Mouse (Mus musculus): ENCODE data around the gene Lhx2. TPM values are rescaled to one million over a fixed set of nuclear protein-coding genes. Genes with fewer than 3 reads are reported as not detected.

Gene Lhx2
- polyA plus RNA-seq, 1 experiment from 2014 or later = not detected

DNA sequence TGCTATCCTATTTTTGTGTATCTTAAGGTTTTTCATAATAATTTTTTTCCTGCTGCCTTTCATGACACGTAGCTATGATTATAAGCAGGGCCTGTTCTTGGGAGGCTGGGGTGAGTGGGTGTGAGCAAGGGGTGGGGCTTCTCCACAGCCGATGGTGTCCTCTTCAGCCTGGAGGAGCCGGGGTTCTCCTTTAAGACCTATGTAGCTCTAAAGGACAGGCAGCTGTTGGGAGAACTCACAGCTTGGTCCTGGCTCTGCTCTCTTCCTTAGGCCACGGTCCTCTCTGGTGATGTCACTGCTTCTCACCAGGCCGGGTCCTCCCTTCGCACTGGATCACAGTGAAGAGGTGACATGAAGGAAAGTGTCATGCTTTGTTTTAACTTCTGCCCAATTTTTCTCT, 58.8 kb downstream of the Lhx2 start:
- H3K9me3 ChIP-seq (ENCODE audit: control insufficient read depth, low read depth, low read length) = no peaks in the 10 kb centered on the region
- H3K9ac ChIP-seq (replicated peaks; ENCODE audit: low read depth, low read length) = no peak overlapping the region
- no peaks in the 10 kb centered on the region for H3K27me3 ChIP-seq (ENCODE audit: control insufficient read depth, insufficient read depth, low read length)
- H3K36me3 ChIP-seq (ENCODE audit: control insufficient read depth, insufficient read depth, low read length) = no peaks in the 10 kb centered on the region
- H3K4me1 ChIP-seq (ENCODE audit: control insufficient read depth, insufficient read depth, low read length) = no peaks in the 10 kb centered on the region
- WGBS = 49% methylated on average over 6 of the region's 6 CpGs
- H3K4me3 ChIP-seq (ENCODE audit: low read depth, low read length) = no peak overlapping the region
- ATAC-seq (ENCODE audit: insufficient number of reproducible peaks, insufficient read depth, low FRiP score, low read depth) = no peak
- H3K4me2 ChIP-seq (replicated peaks; ENCODE audit: low read depth, low read length) = no peak overlapping the region
- H3K27ac ChIP-seq (ENCODE audit: low read length) = no peak overlapping the region

DNA sequence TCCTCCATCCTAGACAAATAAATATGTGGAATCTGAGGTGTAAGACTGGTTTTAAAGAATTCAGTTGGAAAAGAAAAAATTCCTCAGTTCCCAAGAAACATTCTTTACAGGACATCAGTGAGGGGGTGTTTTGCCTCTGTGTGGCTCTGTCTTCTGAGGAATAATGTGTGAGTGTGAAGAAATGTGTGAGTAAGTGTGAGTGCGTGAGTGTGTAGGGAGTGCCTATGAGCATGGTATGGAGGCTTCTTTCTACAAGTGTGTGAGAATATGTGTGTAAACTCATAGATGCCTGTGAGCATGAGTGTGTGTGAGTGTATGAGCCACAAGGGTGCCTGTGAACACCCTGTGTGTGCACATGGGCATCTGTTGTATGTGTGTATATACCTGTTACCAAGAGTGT, 63.5 kb downstream of the Lhx2 start:
- H3K27me3 ChIP-seq (ENCODE audit: control insufficient read depth, insufficient read depth, low read length) = no peaks in the 10 kb centered on the region
- no peak for ATAC-seq (ENCODE audit: insufficient number of reproducible peaks, insufficient read depth, low FRiP score, low read depth)
- no peak overlapping the region for H3K4me2 ChIP-seq (replicated peaks; ENCODE audit: low read depth, low read length)
- H3K27ac ChIP-seq (ENCODE audit: low read length) = no peak overlapping the region
- H3K9ac ChIP-seq (replicated peaks; ENCODE audit: low read depth, low read length) = no peak overlapping the region
- H3K36me3 ChIP-seq (ENCODE audit: control insufficient read depth, insufficient read depth, low read length) = no peaks in the 10 kb centered on the region
- 90% methylated on average over 1 of the region's 1 CpGs for WGBS
- no peaks in the 10 kb centered on the region for H3K4me1 ChIP-seq (ENCODE audit: control insufficient read depth, insufficient read depth, low read length)
- H3K4me3 ChIP-seq (ENCODE audit: low read depth, low read length) = no peak overlapping the region
- H3K9me3 ChIP-seq (ENCODE audit: control insufficient read depth, low read depth, low read length) = no peaks in the 10 kb centered on the region

GRCm38 (mm10) chr2:38403231-38403630, 64.2 kb downstream of the Lhx2 start:
- WGBS = 31% methylated on average over 12 of the region's 12 CpGs

GRCm38 (mm10) chr2:38404007-38404596, 65.0 kb downstream of the Lhx2 start:
- H3K27ac ChIP-seq (ENCODE audit: low read length) = no peak overlapping the region
- H3K4me1 ChIP-seq (ENCODE audit: control insufficient read depth, insufficient read depth, low read length) = no peaks in the 10 kb centered on the region
- no peaks in the 10 kb centered on the region for H3K9me3 ChIP-seq (ENCODE audit: control insufficient read depth, low read depth, low read length)
- no peak overlapping the region for H3K4me2 ChIP-seq (replicated peaks; ENCODE audit: low read depth, low read length)
- ATAC-seq (ENCODE audit: insufficient number of reproducible peaks, insufficient read depth, low FRiP score, low read depth) = no peak
- H3K4me3 ChIP-seq (ENCODE audit: low read depth, low read length) = no peak overlapping the region
- no peak overlapping the region for H3K9ac ChIP-seq (replicated peaks; ENCODE audit: low read depth, low read length)
- 73% methylated on average over 10 of the region's 10 CpGs for WGBS
- no peaks in the 10 kb centered on the region for H3K27me3 ChIP-seq (ENCODE audit: control insufficient read depth, insufficient read depth, low read length)
- no peaks in the 10 kb centered on the region for H3K36me3 ChIP-seq (ENCODE audit: control insufficient read depth, insufficient read depth, low read length)

More at GRCm38 (mm10) chr2:38403231-38403630, 64.2 kb downstream of the Lhx2 start:
- Histone ChIP-seq H3K9ac (replicated peaks; ENCODE audit: low read depth, low read length) (no peak overlapping the region), H3K27ac (ENCODE audit: low read length) (no peak overlapping the region), H3K36me3 (ENCODE audit: control insufficient read depth, insufficient read depth, low read length) (no peaks in the 10 kb centered on the region), H3K4me1 (ENCODE audit: control insufficient read depth, insufficient read depth, low read length) (no peaks in the 10 kb centered on the region), H3K4me2 (replicated peaks; ENCODE audit: low read depth, low read length) (no peak overlapping the region), H3K4me3 (ENCODE audit: low read depth, low read length) (no peak overlapping the region), H3K27me3 (ENCODE audit: control insufficient read depth, insufficient read depth, low read length) (no peaks in the 10 kb centered on the region), H3K9me3 (ENCODE audit: control insufficient read depth, low read depth, low read length) (no peaks in the 10 kb centered on the region)
- ATAC-seq (ENCODE audit: insufficient number of reproducible peaks, insufficient read depth, low FRiP score, low read depth) = no peak

- Histone ChIP-seq H3K4me1 (ENCODE audit: control insufficient read depth, insufficient read depth, low read length) (no peaks in the 10 kb centered on the region), H3K9ac (replicated peaks; ENCODE audit: low read depth, low read length) (no peak overlapping the region), H3K9me3 (ENCODE audit: control insufficient read depth, low read depth, low read length) (no peaks in the 10 kb centered on the region), H3K4me3 (ENCODE audit: low read depth, low read length) (no peak overlapping the region), H3K36me3 (ENCODE audit: control insufficient read depth, insufficient read depth, low read length) (no peaks in the 10 kb centered on the region), H3K27me3 (ENCODE audit: control insufficient read depth, insufficient read depth, low read length) (no peaks in the 10 kb centered on the region), H3K27ac (ENCODE audit: low read length) (no peak overlapping the region), H3K4me2 (replicated peaks; ENCODE audit: low read depth, low read length) (no peak overlapping the region)
- no peak for ATAC-seq (ENCODE audit: insufficient number of reproducible peaks, insufficient read depth, low FRiP score, low read depth)
- WGBS = 83% methylated on average over 4 of the region's 4 CpGs
These were observed 66.3 kb downstream of the Lhx2 start for GRCm38 (mm10) chr2:38405356-38405755.

GRCm38 (mm10) chr2:38409309-38409708, 70.2 kb downstream of the Lhx2 start:
- Histone ChIP-seq H3K4me2 (replicated peaks; ENCODE audit: low read depth, low read length) (no peak overlapping the region), H3K36me3 (ENCODE audit: control insufficient read depth, insufficient read depth, low read length) (no peaks in the 10 kb centered on the region), H3K27me3 (ENCODE audit: control insufficient read depth, insufficient read depth, low read length) (no peaks in the 10 kb centered on the region), H3K9me3 (ENCODE audit: control insufficient read depth, low read depth, low read length) (no peaks in the 10 kb centered on the region), H3K4me1 (ENCODE audit: control insufficient read depth, insufficient read depth, low read length) (no peaks in the 10 kb centered on the region), H3K9ac (replicated peaks; ENCODE audit: low read depth, low read length) (no peak overlapping the region), H3K4me3 (ENCODE audit: low read depth, low read length) (no peak overlapping the region), H3K27ac (ENCODE audit: low read length) (no peak overlapping the region)
- WGBS = 77% methylated on average over 3 of the region's 3 CpGs
- ATAC-seq (ENCODE audit: insufficient number of reproducible peaks, insufficient read depth, low FRiP score, low read depth) = no peak

DNA sequence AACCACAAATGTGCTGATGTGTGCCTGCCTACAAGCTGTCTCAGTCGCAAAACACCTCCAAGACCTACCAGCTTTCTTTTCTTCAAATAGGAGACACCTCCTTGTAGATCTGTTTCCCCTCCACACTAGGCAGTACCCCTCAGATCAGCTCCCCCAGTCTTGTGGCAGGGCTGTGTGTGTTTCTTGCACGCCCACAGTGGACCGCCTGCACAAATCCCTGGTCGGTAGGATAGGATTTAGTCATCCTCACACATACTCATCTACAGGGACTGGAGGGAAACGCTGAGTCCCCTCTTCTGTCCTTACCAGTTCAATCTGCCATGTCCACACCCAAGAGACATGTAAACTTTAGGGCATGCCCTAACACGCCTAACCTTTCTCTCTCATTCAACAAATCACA, 71.1 kb downstream of the Lhx2 start:
- Histone ChIP-seq H3K36me3 (ENCODE audit: control insufficient read depth, insufficient read depth, low read length) (no peaks in the 10 kb centered on the region), H3K27me3 (ENCODE audit: control insufficient read depth, insufficient read depth, low read length) (no peaks in the 10 kb centered on the region), H3K4me3 (ENCODE audit: low read depth, low read length) (no peak overlapping the region), H3K4me2 (replicated peaks; ENCODE audit: low read depth, low read length) (no peak overlapping the region), H3K9ac (replicated peaks; ENCODE audit: low read depth, low read length) (no peak overlapping the region), H3K4me1 (ENCODE audit: control insufficient read depth, insufficient read depth, low read length) (no peaks in the 10 kb centered on the region), H3K9me3 (ENCODE audit: control insufficient read depth, low read depth, low read length) (no peaks in the 10 kb centered on the region), H3K27ac (ENCODE audit: low read length) (no peak overlapping the region)
- no peak for ATAC-seq (ENCODE audit: insufficient number of reproducible peaks, insufficient read depth, low FRiP score, low read depth)
- 85% methylated on average over 6 of the region's 6 CpGs for WGBS

DNA sequence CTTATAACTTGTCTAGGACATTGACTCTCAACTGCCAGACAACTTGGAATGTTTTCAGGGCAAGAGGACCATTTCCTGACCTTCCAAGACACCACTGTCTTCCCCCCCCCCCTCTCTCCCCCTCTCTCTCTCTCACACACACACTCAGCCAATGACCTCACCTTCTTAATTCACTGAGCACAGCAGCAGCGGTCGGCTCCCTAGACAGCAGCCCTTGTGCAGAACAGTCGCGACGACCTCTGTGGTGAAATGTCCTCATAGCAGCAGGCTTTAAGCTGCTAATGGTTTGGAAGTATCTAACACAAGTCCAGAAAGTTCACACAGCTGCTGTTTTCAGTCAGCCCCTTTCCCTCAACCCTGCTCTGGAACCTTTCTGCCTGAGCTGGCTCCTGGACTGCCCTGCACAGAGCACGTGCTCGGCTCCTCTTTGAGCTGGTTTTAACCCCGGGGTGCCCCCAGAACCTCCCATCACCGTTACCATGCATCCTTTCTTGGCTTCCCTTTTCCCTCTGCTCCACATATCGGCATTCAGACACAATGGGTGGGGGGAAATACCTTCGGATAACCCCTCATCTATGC, 73.6 kb downstream of the Lhx2 start:
- Histone ChIP-seq H3K4me2 (replicated peaks; ENCODE audit: low read depth, low read length) (no peak overlapping the region), H3K4me1 (ENCODE audit: control insufficient read depth, insufficient read depth, low read length) (no peaks in the 10 kb centered on the region), H3K4me3 (ENCODE audit: low read depth, low read length) (no peak overlapping the region), H3K27ac (ENCODE audit: low read length) (no peak overlapping the region), H3K36me3 (ENCODE audit: control insufficient read depth, insufficient read depth, low read length) (no peaks in the 10 kb centered on the region), H3K27me3 (ENCODE audit: control insufficient read depth, insufficient read depth, low read length) (no peaks in the 10 kb centered on the region), H3K9me3 (ENCODE audit: control insufficient read depth, low read depth, low read length) (no peaks in the 10 kb centered on the region), H3K9ac (replicated peaks; ENCODE audit: low read depth, low read length) (no peak overlapping the region)
- WGBS = 42% methylated on average over 11 of the region's 11 CpGs
- no peak for ATAC-seq (ENCODE audit: insufficient number of reproducible peaks, insufficient read depth, low FRiP score, low read depth)

GRCm38 (mm10) chr2:38417970-38418369, 78.9 kb downstream of the Lhx2 start:
- H3K36me3 ChIP-seq (ENCODE audit: control insufficient read depth, insufficient read depth, low read length) = no peaks in the 10 kb centered on the region
- WGBS = 11% methylated on average over 4 of the region's 4 CpGs
- no peak overlapping the region for H3K9ac ChIP-seq (replicated peaks; ENCODE audit: low read depth, low read length)
- no peaks in the 10 kb centered on the region for H3K27me3 ChIP-seq (ENCODE audit: control insufficient read depth, insufficient read depth, low read length)
- H3K27ac ChIP-seq (ENCODE audit: low read length) = no peak overlapping the region
- no peak overlapping the region for H3K4me2 ChIP-seq (replicated peaks; ENCODE audit: low read depth, low read length)
- no peak for ATAC-seq (ENCODE audit: insufficient number of reproducible peaks, insufficient read depth, low FRiP score, low read depth)
- H3K4me3 ChIP-seq (ENCODE audit: low read depth, low read length) = no peak overlapping the region
- H3K4me1 ChIP-seq (ENCODE audit: control insufficient read depth, insufficient read depth, low read length) = no peaks in the 10 kb centered on the region
- no peaks in the 10 kb centered on the region for H3K9me3 ChIP-seq (ENCODE audit: control insufficient read depth, low read depth, low read length)
